Mouse (Mus musculus): ENCODE results near the gene Sod1. TPM values are rescaled to one million over a fixed set of nuclear protein-coding genes. Genes with fewer than 3 reads are reported as not detected.

Sod1 gene
- total and polyA plus RNA-seq, 3 experiments = 532 to 1,226 (median 634) TPM

DNA sequence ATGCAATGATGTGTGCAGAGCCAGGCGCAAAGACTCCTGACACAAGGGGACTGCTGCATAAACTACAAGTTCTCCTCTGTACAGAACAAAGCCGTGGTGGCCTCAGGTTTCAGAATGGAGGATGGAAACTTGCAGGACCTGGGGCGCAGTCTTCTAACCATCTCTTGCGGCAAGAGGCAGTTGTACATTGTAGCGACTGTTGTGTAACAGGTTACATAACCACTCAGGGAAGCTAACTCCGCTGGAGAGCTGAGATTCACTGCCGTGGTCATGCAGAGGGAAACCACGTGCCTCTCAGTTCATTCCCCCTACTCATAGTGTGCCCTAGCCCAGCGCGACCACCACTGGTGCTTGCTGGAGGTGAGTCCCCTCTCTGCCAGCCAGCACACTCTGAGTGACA, 21.4 kb upstream of the Sod1 start:
- Histone ChIP-seq H3K4me3 (replicated peaks in 1 of 3; ENCODE audit: low read depth in 2 of 3, low read length in 2 of 3, poor library complexity in 1 of 3) (no peak overlapping the region), H3K9ac (ENCODE audit: insufficient read depth, low read depth) (no peak overlapping the region)
- dilution Hi-C loops (cut with MboI; ENCODE audit: extremely low pct_ligation_motif_present, extremely low pct_unique_long_range_greater_than_20kb, low sequenced_read_pairs) = no loop called here

DNA sequence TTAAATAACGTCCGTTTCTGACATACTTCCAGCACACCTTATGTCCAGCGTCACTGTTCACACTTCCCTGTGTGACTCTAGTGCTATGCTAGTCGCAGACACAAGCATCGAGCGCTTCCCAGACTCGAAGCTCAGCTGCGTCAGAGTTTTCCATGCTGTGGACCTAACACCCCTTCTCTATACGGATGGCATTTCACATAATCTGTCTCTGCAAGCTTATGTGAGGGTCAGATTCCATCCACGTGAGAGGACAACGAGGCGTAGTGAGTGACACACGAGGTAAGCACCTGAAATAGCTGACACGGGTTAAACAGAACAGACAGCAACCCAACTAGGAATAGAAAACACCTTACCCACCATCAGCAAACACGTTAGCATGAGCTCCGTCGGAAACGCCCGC, 18.4 kb upstream of the Sod1 start:
- H3K79me2 ChIP-seq (replicated peaks; ENCODE audit: control insufficient read depth, extremely low read depth, insufficient read depth, poor library complexity, severe bottlenecking) = no peaks in the 10 kb centered on the region
- H3K27ac ChIP-seq (ENCODE audit: insufficient read depth, low read depth) = no peak overlapping the region
- no peak for DNase-seq (ENCODE audit: extremely low read depth)
- peaks cover 2% of the 10 kb centered on the region for H3K27me3 ChIP-seq (replicated peaks)
- H3K36me3 ChIP-seq (replicated peaks in 1 of 2; ENCODE audit: control insufficient read depth in 1 of 2, insufficient read depth in 1 of 2, low read length in 1 of 2) = no peaks in the 10 kb centered on the region
- dilution Hi-C loops (cut with MboI; ENCODE audit: extremely low pct_ligation_motif_present, extremely low pct_unique_long_range_greater_than_20kb, low sequenced_read_pairs) (no loop called here), in situ Hi-C loops (cut with MboI; ENCODE audit: low pct_ligation_motif_present, low pct_unique_long_range_greater_than_20kb, low sequenced_read_pairs) (no loop called here)
- no peaks in the 10 kb centered on the region for H3K9me3 ChIP-seq (replicated peaks; ENCODE audit: low read length)
- no peak overlapping the region for H3K4me3 ChIP-seq (replicated peaks in 1 of 3; ENCODE audit: low read depth in 2 of 3, low read length in 2 of 3, poor library complexity in 1 of 3)
- H3K9ac ChIP-seq (ENCODE audit: insufficient read depth, low read depth) = no peak overlapping the region
- peaks cover 17 to 18% of the 10 kb centered on the region in 2 experiments for H3K4me1 ChIP-seq (ENCODE audit: control insufficient read depth in 1 of 2, insufficient read depth in 2 of 2)
- TF ChIP-seq RCOR1 (conservative IDR thresholded peaks at IDR 0.05; ENCODE audit: low read depth, low read length) (no peak), NELFE (IDR thresholded peaks at IDR 0.05; ENCODE audit: low read depth, low read length) (no peak), CTCF (conservative IDR thresholded peaks at IDR 0.05 in 1 of 2, IDR thresholded peaks at IDR 0.05 in 1 of 2; ENCODE audit: low read depth in 2 of 2, low read length in 2 of 2) (no peak), CHD2 (IDR thresholded peaks at IDR 0.05; ENCODE audit: low read length) (no peak)
- no peak overlapping the region for H3K4me2 ChIP-seq (ENCODE audit: insufficient read depth, low read depth, poor library complexity, severe bottlenecking)

More for the DNA sequence above, 21.4 kb upstream of the Sod1 start:
- Histone ChIP-seq H3K4me1 (ENCODE audit: control insufficient read depth in 1 of 2, insufficient read depth in 2 of 2) (peaks cover 24 to 25% of the 10 kb centered on the region in 2 experiments), H3K79me2 (replicated peaks; ENCODE audit: control insufficient read depth, extremely low read depth, insufficient read depth, poor library complexity, severe bottlenecking) (no peaks in the 10 kb centered on the region), H3K27ac (ENCODE audit: insufficient read depth, low read depth) (no peak overlapping the region), H3K36me3 (replicated peaks in 1 of 2; ENCODE audit: control insufficient read depth in 1 of 2, insufficient read depth in 1 of 2, low read length in 1 of 2) (no peaks in the 10 kb centered on the region), H3K9me3 (replicated peaks; ENCODE audit: low read length) (no peaks in the 10 kb centered on the region), H3K4me2 (ENCODE audit: insufficient read depth, low read depth, poor library complexity, severe bottlenecking) (no peak overlapping the region), H3K27me3 (replicated peaks) (peaks cover 6% of the 10 kb centered on the region)
- no peak for DNase-seq (ENCODE audit: extremely low read depth)
- in situ Hi-C loops (cut with MboI; ENCODE audit: low pct_ligation_motif_present, low pct_unique_long_range_greater_than_20kb, low sequenced_read_pairs) = loop anchor here (25.0 kb wide), 1 partner anchor 1812 kb away; no protein-coding TSS in a partner anchor
- no peak for TF ChIP-seq BHLHE40 (IDR thresholded peaks at IDR 0.05; ENCODE audit: low read depth, low read length)
- no peak for TF ChIP-seq POLR2A (IDR thresholded peaks at IDR 0.05; ENCODE audit: low read depth, low read length)
- no peak for TF ChIP-seq CHD2 (IDR thresholded peaks at IDR 0.05; ENCODE audit: low read length)
- no peak for TF ChIP-seq ZC3H11A (IDR thresholded peaks at IDR 0.05; ENCODE audit: low read depth, low read length)
- TF ChIP-seq NELFE (IDR thresholded peaks at IDR 0.05; ENCODE audit: low read depth, low read length) = no peak
- TF ChIP-seq HCFC1 (IDR thresholded peaks at IDR 0.05; ENCODE audit: low read depth, low read length) = no peak
- TF ChIP-seq ZMIZ1 (IDR thresholded peaks at IDR 0.05; ENCODE audit: low read depth, low read length) = no peak
- no peak for TF ChIP-seq MEF2A (IDR thresholded peaks at IDR 0.05; ENCODE audit: borderline replicate concordance, low read depth, low read length)

DNA sequence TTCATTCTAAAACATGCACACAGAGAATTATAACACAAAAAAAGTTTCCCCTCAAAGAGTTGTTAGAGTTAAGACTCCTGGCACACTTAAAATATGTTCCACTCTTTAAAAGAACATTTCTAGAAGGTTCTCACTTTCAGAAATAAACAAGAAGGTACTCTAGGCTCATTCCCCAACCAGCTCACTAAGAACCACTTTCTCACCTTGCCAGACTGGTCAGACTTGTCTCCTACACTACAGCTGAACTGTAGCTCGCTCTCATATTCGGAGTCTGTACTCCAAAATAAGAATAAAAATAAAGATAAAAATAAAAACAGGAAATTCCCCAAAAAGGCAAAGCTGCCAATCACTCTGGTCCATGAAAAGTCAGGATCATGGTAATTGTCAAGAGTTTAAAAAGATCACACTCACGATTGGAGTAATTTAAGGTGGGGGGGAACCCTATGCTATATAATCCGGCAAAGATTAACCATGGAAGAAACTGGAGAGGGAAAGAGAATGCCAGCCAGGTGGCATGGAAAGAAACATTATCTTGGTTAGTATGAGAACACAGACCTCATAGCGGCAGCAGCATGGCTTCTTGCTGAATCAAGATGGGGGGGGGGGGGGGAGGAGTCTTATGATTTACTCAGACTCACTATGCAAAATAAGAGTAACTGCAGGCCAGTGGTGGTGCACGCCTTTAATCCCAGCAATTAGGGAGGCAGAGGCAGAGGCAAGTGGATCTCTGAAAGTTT, 17.2 kb upstream of the Sod1 start:
- dilution Hi-C loops (cut with MboI; ENCODE audit: extremely low pct_ligation_motif_present, extremely low pct_unique_long_range_greater_than_20kb, low sequenced_read_pairs) = no loop called here
- no peak overlapping the region for H3K4me3 ChIP-seq (replicated peaks in 1 of 3; ENCODE audit: low read depth in 2 of 3, low read length in 2 of 3, poor library complexity in 1 of 3)

More for the DNA sequence above, 17.2 kb upstream of the Sod1 start:
- TF ChIP-seq TCF12 (IDR thresholded peaks at IDR 0.05; ENCODE audit: low read depth, low read length) = no peak
- TF ChIP-seq MEF2A (IDR thresholded peaks at IDR 0.05; ENCODE audit: borderline replicate concordance, low read depth, low read length) = no peak
- TF ChIP-seq ZC3H11A (IDR thresholded peaks at IDR 0.05; ENCODE audit: low read depth, low read length) = no peak
- no peak for TF ChIP-seq ETS1 (conservative IDR thresholded peaks at IDR 0.05; ENCODE audit: low read depth, low read length)
- no peak for TF ChIP-seq CHD2 (IDR thresholded peaks at IDR 0.05; ENCODE audit: low read length)
- TF ChIP-seq UBTF (IDR thresholded peaks at IDR 0.05; ENCODE audit: low read depth, low read length) = no peak
- TF ChIP-seq CTCF (conservative IDR thresholded peaks at IDR 0.05 in 1 of 2, IDR thresholded peaks at IDR 0.05 in 1 of 2; ENCODE audit: low read depth in 2 of 2, low read length in 2 of 2) = no peak
- no peak for TF ChIP-seq POLR2AphosphoS2 (IDR thresholded peaks at IDR 0.05; ENCODE audit: low read depth, low read length)
- TF ChIP-seq GABPA (IDR thresholded peaks at IDR 0.05; ENCODE audit: insufficient replicate concordance, low read depth, low read length) = no peak
- H3K4me2 ChIP-seq (ENCODE audit: insufficient read depth, low read depth, poor library complexity, severe bottlenecking) = no peak overlapping the region
- no peak overlapping the region for H3K27ac ChIP-seq (ENCODE audit: insufficient read depth, low read depth)
- H3K9me3 ChIP-seq (replicated peaks; ENCODE audit: low read length) = no peaks in the 10 kb centered on the region
- DNase-seq (ENCODE audit: extremely low read depth) = no peak
- no peak overlapping the region for H3K9ac ChIP-seq (ENCODE audit: insufficient read depth, low read depth)
- H3K4me1 ChIP-seq (ENCODE audit: control insufficient read depth in 1 of 2, insufficient read depth in 2 of 2) = peaks cover 8 to 10% of the 10 kb centered on the region in 2 experiments
- peaks cover 2% of the 10 kb centered on the region for H3K27me3 ChIP-seq (replicated peaks)
- H3K36me3 ChIP-seq (replicated peaks in 1 of 2; ENCODE audit: control insufficient read depth in 1 of 2, insufficient read depth in 1 of 2, low read length in 1 of 2) = no peaks in the 10 kb centered on the region
- in situ Hi-C loops (cut with MboI; ENCODE audit: low pct_ligation_motif_present, low pct_unique_long_range_greater_than_20kb, low sequenced_read_pairs) = no loop called here
- no peaks in the 10 kb centered on the region for H3K79me2 ChIP-seq (replicated peaks; ENCODE audit: control insufficient read depth, extremely low read depth, insufficient read depth, poor library complexity, severe bottlenecking)
